Mouse (Mus musculus) stomach, postnatal 0 days (tissue): ENCODE measurements at regions not wholly inside any gene's neighbourhood (a gene's known extent, or its start where the extent isn't known, plus 50 kb on each side); places are given as distances from the start of the nearest gene placed in this dataset.
A peak's percentile ranks its signal among the peaks of the same experiment; 100 is the strongest.

Experiments used
- ATAC-seq: fragments of 200-750 bp; cut with Nextera tagmentation; 2 replicates; pipeline ENCODE4 v1.8.0; 2017; ENCODE audit not compliant: low FRiP score, low TSS enrichment
- DNase-seq: peaks from one replicate; pipeline ENCODE4 v3.0.0-alpha.2; 2016; ENCODE audit warnings: low spot score
- H3K27ac ChIP-seq: fragments of 300-500 bp; sonication (generic); replicated peaks from 2 replicates; pipeline ENCODE4 v1.5.1; 2014; ENCODE audit warnings: mild to moderate bottlenecking, control low read depth
- H3K27me3 ChIP-seq: fragments of 300-500 bp; sonication (generic); 2 replicates; pipeline ENCODE4 v1.6.1; 2014; ENCODE audit warnings: low read length; ENCODE audit not compliant: control insufficient read depth, insufficient read depth
- H3K36me3 ChIP-seq: fragments of 300-500 bp; sonication (generic); 2 replicates; pipeline ENCODE4 v1.6.1; 2014; ENCODE audit warnings: low read length, mixed read lengths; ENCODE audit not compliant: control insufficient read depth, insufficient read depth
- H3K4me1 ChIP-seq: fragments of 300-500 bp; sonication (generic); replicated peaks from 2 replicates; pipeline ENCODE4 v1.6.1; 2014; ENCODE audit warnings: antibody characterized with exemption; ENCODE audit not compliant: control insufficient read depth, insufficient read depth
- H3K4me2 ChIP-seq: fragments of 300-500 bp; sonication (generic); replicated peaks from 2 replicates; pipeline ENCODE4 v1.6.1; 2014; ENCODE audit warnings: low read depth, mild to moderate bottlenecking, control low read depth, moderate library complexity
- H3K4me3 ChIP-seq: fragments of 300-500 bp; sonication (generic); 2 replicates; pipeline ENCODE4 v1.5.1; 2014; ENCODE audit warnings: low read depth, low read length, control low read depth
- H3K9ac ChIP-seq: fragments of 300-500 bp; sonication (generic); 2 replicates; pipeline ENCODE4 v1.6.1; 2014; ENCODE audit warnings: mild to moderate bottlenecking, low read length, control low read depth, mixed read lengths
- H3K9me3 ChIP-seq: fragments of 300-500 bp; sonication (generic); 2 replicates; pipeline ENCODE4 v1.6.1; 2016; ENCODE audit warnings: low read length; ENCODE audit not compliant: control insufficient read depth
- CTCF ChIP-seq: IDR thresholded peaks from 2 replicates; pipeline ENCODE4 v1.5.1; 2016; ENCODE audit warnings: antibody characterized with exemption, low read depth, mild to moderate bottlenecking, moderate library complexity
- EP300 ChIP-seq: optimal IDR thresholded peaks from 2 replicates; pipeline ENCODE3; 2016; ENCODE audit warnings: antibody characterized with exemption
- WGBS: fragments of 180-500 bp; shearing (Covaris S2); extraction: QIAGEN DNeasy Blood & Tissue Kit; methylation state at CpG from one replicate; pipeline ENCODE4 v1.1.7; 2014; 5-methylcytosine and 5-hydroxymethylcytosine counted together

- H3K9me3 ChIP-seq, result no peaks in the 10 kb centered on the region
- no peaks in the 10 kb centered on the region for H3K36me3 ChIP-seq
- H3K9ac ChIP-seq, result no peak overlapping the region
- H3K4me2 ChIP-seq, result no peak overlapping the region
- H3K4me1 ChIP-seq, result no peaks in the 10 kb centered on the region
- H3K4me3 ChIP-seq, result no peak overlapping the region
- WGBS, result 73% methylated on average over 7 of the region's 7 CpGs
- DNase-seq (no peak), ATAC-seq (no peak)
- TF ChIP-seq CTCF (no peak), EP300 (no peak)
- H3K27me3 ChIP-seq, result no peaks in the 10 kb centered on the region
- H3K27ac ChIP-seq, result no peak overlapping the region
These were observed 113.0 kb upstream of the Klf3 start for GRCm38 (mm10) chr5:64690148-64690547.

GRCm38 (mm10) chr5:64691406-64692100 lies 111.6 kb upstream of the Klf3 start:
- Histone ChIP-seq H3K36me3 (no peaks in the 10 kb centered on the region), H3K27ac (no peak overlapping the region), H3K27me3 (no peaks in the 10 kb centered on the region), H3K4me1 (no peaks in the 10 kb centered on the region), H3K4me2 (no peak overlapping the region), H3K9ac (no peak overlapping the region), H3K9me3 (no peaks in the 10 kb centered on the region), H3K4me3 (no peak overlapping the region)
- TF ChIP-seq EP300 (no peak), CTCF (no peak)
- 90% methylated on average over 8 of the region's 8 CpGs for WGBS
- no peak for ATAC-seq
- no peak for DNase-seq

- Histone ChIP-seq H3K36me3 (no peaks in the 10 kb centered on the region), H3K27ac (no peak overlapping the region), H3K4me1 (no peaks in the 10 kb centered on the region), H3K27me3 (no peaks in the 10 kb centered on the region), H3K4me3 (no peak overlapping the region), H3K9ac (no peak overlapping the region), H3K9me3 (no peaks in the 10 kb centered on the region), H3K4me2 (no peak overlapping the region)
- 89% methylated on average over 11 of the region's 11 CpGs for WGBS
- ATAC-seq (no peak), DNase-seq (no peak)
- no peak for TF ChIP-seq CTCF
- TF ChIP-seq EP300, result no peak
These were observed 110.9 kb upstream of the Klf3 start for GRCm38 (mm10) chr5:64692335-64692734.

GRCm38 (mm10) chr5:64693616-64694015 lies 109.6 kb upstream of the Klf3 start:
- Histone ChIP-seq H3K4me1 (no peaks in the 10 kb centered on the region), H3K27ac (0 out of 2 replicates have a peak overlapping the region, but pooled peaks have one; percentile 4), H3K4me2 (no peak overlapping the region), H3K4me3 (no peak overlapping the region), H3K9ac (no peak overlapping the region), H3K9me3 (no peaks in the 10 kb centered on the region), H3K27me3 (no peaks in the 10 kb centered on the region), H3K36me3 (no peaks in the 10 kb centered on the region)
- no peak for TF ChIP-seq EP300
- no peak for TF ChIP-seq CTCF
- ATAC-seq, result peak; percentile 75
- WGBS, result 58% methylated on average over 8 of the region's 8 CpGs
- no peak for DNase-seq

- ATAC-seq (no peak), DNase-seq (no peak)
- Histone ChIP-seq H3K36me3 (no peaks in the 10 kb centered on the region), H3K9ac (no peak overlapping the region), H3K9me3 (no peaks in the 10 kb centered on the region), H3K4me3 (no peak overlapping the region), H3K27ac (no peak overlapping the region), H3K4me2 (no peak overlapping the region), H3K4me1 (no peaks in the 10 kb centered on the region), H3K27me3 (no peaks in the 10 kb centered on the region)
- TF ChIP-seq CTCF (no peak), EP300 (no peak)
- 90% methylated on average over 8 of the region's 8 CpGs for WGBS
These were observed 108.6 kb upstream of the Klf3 start for GRCm38 (mm10) chr5:64694606-64695005.

GRCm38 (mm10) chr5:64696099-64696498 lies 107.1 kb upstream of the Klf3 start:
- ATAC-seq (no peak), DNase-seq (no peak)
- H3K4me2 ChIP-seq, result no peak overlapping the region
- no peak overlapping the region for H3K4me3 ChIP-seq
- no peak overlapping the region for H3K27ac ChIP-seq
- TF ChIP-seq EP300 (no peak), CTCF (no peak)
- no peak overlapping the region for H3K9ac ChIP-seq
- H3K27me3 ChIP-seq, result no peaks in the 10 kb centered on the region
- H3K9me3 ChIP-seq, result no peaks in the 10 kb centered on the region
- no peaks in the 10 kb centered on the region for H3K36me3 ChIP-seq
- H3K4me1 ChIP-seq, result peaks cover 2% of the 10 kb centered on the region
- 88% methylated on average over 14 of the region's 14 CpGs for WGBS
